Mouse (Mus musculus): Measurements from ENCODE around the gene Dpep1. TPM values are rescaled to one million over a fixed set of nuclear protein-coding genes. Genes with fewer than 3 reads are reported as not detected.
"Not testable (repeated sequence)": the region's sequence is repeated elsewhere in the genome, so short reads cannot be mapped to it uniquely, and the experiment has no call there.

Dpep1 gene
- total RNA-seq, 1 experiment from 2014 or later = 30.1 TPM

- peak; percentile 93 for DNase-seq
Observed at GRCm38 (mm10) chr8:123212321-123213117, 26.5 kb downstream of the Dpep1 start, which contains the start of the genes Chmp1a and Spata33. TSS of gene Chmp1a (minus strand) at chr8:123212763. TSS of gene Spata33 (plus strand) at chr8:123212832.

GRCm38 (mm10) chr8:123213118-123213772 lies 27.2 kb downstream of the Dpep1 start:
- no peak for DNase-seq

GRCm38 (mm10) chr8:123215430-123215829 lies 29.4 kb downstream of the Dpep1 start:
- no peak for DNase-seq

- peak; percentile 35 for DNase-seq
Observed at GRCm38 (mm10) chr8:123220917-123221316, 34.9 kb downstream of the Dpep1 start.

GRCm38 (mm10) chr8:123224278-123225266 lies 38.5 kb downstream of the Dpep1 start, which contains the start of gene Cdk10:
TSS of gene Cdk10 (plus strand) at chr8:123224842.
- peak; percentile 95 for DNase-seq

- no peak for DNase-seq
Observed at GRCm38 (mm10) chr8:123228416-123228815, 42.4 kb downstream of the Dpep1 start.

- DNase-seq = not testable (repeated sequence)
Observed at GRCm38 (mm10) chr8:123230326-123230725, 44.3 kb downstream of the Dpep1 start.

- DNase-seq = no peak
Observed at GRCm38 (mm10) chr8:123231742-123232141, 45.7 kb downstream of the Dpep1 start.

- no peak for DNase-seq
Observed at GRCm38 (mm10) chr8:123232553-123232952, 46.5 kb downstream of the Dpep1 start.

GRCm38 (mm10) chr8:123233300-123233699 lies 47.3 kb downstream of the Dpep1 start:
- no peak for DNase-seq

GRCm38 (mm10) chr8:123233760-123234159 lies 47.7 kb downstream of the Dpep1 start:
- DNase-seq = no peak

GRCm38 (mm10) chr8:123234918-123235519 lies 49.0 kb downstream of the Dpep1 start:
- DNase-seq = no peak

- DNase-seq = peak; percentile 91
Observed at GRCm38 (mm10) chr8:123235520-123236497, 49.8 kb downstream of the Dpep1 start, which contains the start of gene Spata2l. TSS of gene Spata2l (minus strand) at chr8:123236233.

- no peak for DNase-seq
Observed at GRCm38 (mm10) chr8:123239398-123239797, 53.4 kb downstream of the Dpep1 start.

- no peak for DNase-seq
Observed at GRCm38 (mm10) chr8:123242107-123242923, 56.3 kb downstream of the Dpep1 start.

GRCm38 (mm10) chr8:123243053-123243452 lies 57.0 kb downstream of the Dpep1 start:
- DNase-seq = peak; percentile 30

GRCm38 (mm10) chr8:123244382-123244781 lies 58.3 kb downstream of the Dpep1 start:
- no peak for DNase-seq

- no peak for DNase-seq
Observed at GRCm38 (mm10) chr8:123245543-123245942, 59.5 kb downstream of the Dpep1 start.

GRCm38 (mm10) chr8:123247748-123248147 lies 61.7 kb downstream of the Dpep1 start:
- no peak for DNase-seq

Data from adrenal gland, postnatal 25 days (tissue).